Mouse (Mus musculus) heart, embryonic 15.5 days (tissue): ENCODE data around the gene Pitpnm1. TPM values are rescaled to one million over a fixed set of nuclear protein-coding genes. Genes with fewer than 3 reads are reported as not detected.
A peak's percentile ranks its signal among the peaks of the same experiment; 100 is the strongest.

Source experiments
- ATAC-seq: fragments of 200-750 bp; cut with Nextera tagmentation; replicated peaks from 2 replicates; pipeline ENCODE4 v1.8.0; 2017; ENCODE audit warnings: low read depth, moderate TSS enrichment; ENCODE audit not compliant: insufficient number of reproducible peaks, insufficient read depth, low FRiP score
- H3K27ac ChIP-seq: fragments of 300-500 bp; sonication (generic); 2 replicates; pipeline ENCODE4 v1.5.1; 2015; ENCODE audit warnings: mild to moderate bottlenecking, inconsistent platforms
- H3K27me3 ChIP-seq: fragments of 300-500 bp; sonication (generic); 2 replicates; pipeline ENCODE4 v1.6.1; 2015; ENCODE audit warnings: inconsistent platforms
- H3K36me3 ChIP-seq: fragments of 300-500 bp; sonication (generic); 2 replicates; pipeline ENCODE4 v1.6.1; 2015; ENCODE audit warnings: mild to moderate bottlenecking, inconsistent platforms
- H3K4me1 ChIP-seq: fragments of 300-500 bp; sonication (generic); replicated peaks from 2 replicates; pipeline ENCODE4 v1.6.1; 2015; ENCODE audit warnings: inconsistent platforms
- H3K4me2 ChIP-seq: fragments of 300-500 bp; sonication (generic); 2 replicates; pipeline ENCODE4 v1.6.1; 2015; ENCODE audit warnings: inconsistent platforms, mild to moderate bottlenecking, moderate library complexity
- H3K4me3 ChIP-seq: fragments of 300-500 bp; sonication (generic); 2 replicates; pipeline ENCODE4 v1.5.1; 2015; ENCODE audit warnings: mild to moderate bottlenecking, inconsistent platforms
- H3K9ac ChIP-seq: fragments of 300-500 bp; sonication (generic); 2 replicates; pipeline ENCODE4 v1.6.1; 2015; ENCODE audit warnings: mild to moderate bottlenecking, inconsistent platforms
- H3K9me3 ChIP-seq: fragments of 300-500 bp; sonication (generic); replicated peaks from 2 replicates; pipeline ENCODE4 v1.6.1; 2016; ENCODE audit warnings: inconsistent platforms
- WGBS: fragments of 180-500 bp; shearing (Covaris S2); methylation state at CpG from one replicate; pipeline ENCODE4 v1.1.7; 2015; ENCODE audit warnings: mixed read lengths; 5-methylcytosine and 5-hydroxymethylcytosine counted together
- polyA plus RNA-seq: library from polyadenylated mRNA; unstranded; fragments of >200 nt; fragmentation: Nextera tagmentation; extraction: Ambion mirVana; gene quantifications from 2 replicates; pipeline ENCODE4 v1.2.1, GENCODE M21; 2015

Gene Pitpnm1
- polyA plus RNA-seq, 1 experiment from 2014 or later: 17.2 TPM

DNA sequence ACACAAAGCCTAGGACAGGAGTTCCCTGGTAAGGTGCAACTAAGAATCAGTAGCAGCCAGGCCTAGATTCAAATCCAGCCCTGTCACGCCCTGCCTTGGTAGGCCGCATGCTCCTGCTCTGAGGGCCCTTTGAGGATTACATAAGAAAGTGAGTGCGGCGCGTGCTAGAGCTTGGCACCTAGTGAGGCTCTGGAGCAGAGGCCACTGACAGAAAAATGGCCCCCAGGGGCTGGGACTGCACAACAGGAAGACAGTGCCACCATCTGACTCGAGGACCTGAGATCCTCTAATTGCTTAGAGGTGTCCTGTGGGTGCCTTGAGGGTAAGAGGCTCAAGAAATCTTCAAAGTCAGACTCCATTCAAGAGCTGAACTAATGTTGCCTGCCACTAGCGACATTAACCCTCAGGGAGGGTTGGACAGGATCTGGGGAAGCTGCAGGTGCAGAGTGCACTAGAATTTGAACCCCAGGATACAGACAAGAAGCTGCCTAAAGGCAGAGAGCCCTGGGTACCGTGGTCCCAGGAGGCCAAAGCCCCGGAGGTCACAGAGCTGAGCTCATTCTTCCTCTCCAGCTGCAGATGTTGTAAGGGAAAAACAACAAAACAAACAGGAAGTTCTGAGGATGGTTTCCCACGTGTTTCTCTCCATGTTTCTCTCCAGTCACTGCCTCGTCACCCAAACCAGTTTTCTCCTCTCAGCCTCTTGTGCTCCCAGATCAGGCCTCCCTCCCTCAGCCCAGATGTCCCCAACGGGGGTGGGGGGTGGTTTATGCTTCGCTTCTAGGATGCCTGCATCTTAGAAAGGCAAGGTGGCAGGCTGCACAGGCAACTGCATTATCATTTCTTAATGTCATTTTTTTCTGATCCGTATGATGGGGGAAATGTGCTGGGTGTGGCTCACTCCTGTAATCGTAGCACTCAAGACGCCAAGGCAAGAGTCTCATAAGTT is 45.0 kb downstream of the Pitpnm1 start:
- Histone ChIP-seq H3K4me2 (no peak overlapping the region), H3K4me3 (no peak overlapping the region), H3K9ac (no peak overlapping the region), H3K27me3 (no peaks in the 10 kb centered on the region), H3K27ac (0 out of 2 replicates have a peak overlapping the region, but pooled peaks have one; percentile 28), H3K9me3 (no peaks in the 10 kb centered on the region), H3K36me3 (no peaks in the 10 kb centered on the region), H3K4me1 (peaks cover 18% of the 10 kb centered on the region)
- ATAC-seq: no peak
- WGBS: 76% methylated on average over 16 of the region's 16 CpGs

DNA sequence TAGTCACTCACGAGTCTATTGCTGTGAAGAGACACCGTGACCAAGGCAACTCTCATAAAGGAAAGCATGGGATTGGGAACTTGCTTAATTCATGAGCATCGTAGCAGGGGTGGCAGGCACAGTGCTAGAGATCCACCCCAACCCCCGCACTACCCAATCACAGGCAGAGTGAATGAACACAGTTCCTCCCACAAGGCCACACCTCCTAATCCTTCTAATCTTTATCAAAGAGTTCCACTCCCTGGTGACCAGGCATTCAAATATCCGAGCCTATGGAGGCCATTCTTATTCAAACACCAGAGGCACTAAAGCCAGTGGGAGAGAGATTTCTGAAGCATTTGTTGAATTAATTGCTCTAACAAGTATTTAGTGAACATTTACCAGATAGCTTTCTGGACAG is 46.1 kb downstream of the Pitpnm1 start:
- Histone ChIP-seq H3K36me3 (peaks cover 7% of the 10 kb centered on the region), H3K4me1 (peaks cover 27% of the 10 kb centered on the region), H3K27me3 (no peaks in the 10 kb centered on the region), H3K4me2 (no peak overlapping the region), H3K4me3 (no peak overlapping the region), H3K27ac (no peak overlapping the region), H3K9me3 (no peaks in the 10 kb centered on the region), H3K9ac (no peak overlapping the region)
- 90% methylated on average over 5 of the region's 5 CpGs for WGBS
- no peak for ATAC-seq

DNA sequence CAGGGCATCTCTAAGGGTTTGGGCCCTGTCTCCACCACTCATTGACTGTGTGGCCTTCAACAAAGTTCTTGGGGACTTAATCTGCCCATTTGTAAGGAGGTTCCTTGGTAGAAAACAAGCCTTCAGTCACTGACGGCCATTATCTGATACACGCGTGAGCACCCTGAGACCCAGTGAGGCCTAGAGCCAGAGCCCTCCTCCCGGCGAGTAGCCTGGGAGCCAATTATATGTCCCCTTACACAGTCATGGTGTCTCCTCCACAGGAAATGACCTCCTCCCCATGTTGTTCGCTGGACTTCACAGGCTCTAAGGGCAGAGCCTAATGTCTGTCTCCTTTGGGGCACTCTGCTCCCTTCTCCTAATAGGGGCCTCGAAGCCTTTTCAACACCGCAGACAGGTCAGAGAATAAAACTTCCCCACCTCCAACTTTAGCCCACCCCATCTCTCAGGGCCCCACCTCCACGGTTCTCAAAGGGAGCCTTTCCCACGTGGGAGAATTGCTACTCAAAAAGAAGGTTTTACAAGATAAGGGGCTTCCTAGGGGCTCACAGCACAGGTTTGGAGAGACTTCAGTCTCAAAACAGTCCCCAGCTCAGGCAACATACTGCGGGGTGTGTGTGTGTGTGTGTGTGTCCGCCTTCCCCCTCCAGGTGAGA is 46.7 kb downstream of the Pitpnm1 start:
- Histone ChIP-seq H3K4me2 (no peak overlapping the region), H3K9ac (no peak overlapping the region), H3K9me3 (no peaks in the 10 kb centered on the region), H3K27me3 (no peaks in the 10 kb centered on the region), H3K36me3 (peaks cover 12% of the 10 kb centered on the region), H3K27ac (no peak overlapping the region), H3K4me1 (peaks cover 32% of the 10 kb centered on the region), H3K4me3 (no peak overlapping the region)
- 59% methylated on average over 12 of the region's 12 CpGs for WGBS
- no peak for ATAC-seq

DNA sequence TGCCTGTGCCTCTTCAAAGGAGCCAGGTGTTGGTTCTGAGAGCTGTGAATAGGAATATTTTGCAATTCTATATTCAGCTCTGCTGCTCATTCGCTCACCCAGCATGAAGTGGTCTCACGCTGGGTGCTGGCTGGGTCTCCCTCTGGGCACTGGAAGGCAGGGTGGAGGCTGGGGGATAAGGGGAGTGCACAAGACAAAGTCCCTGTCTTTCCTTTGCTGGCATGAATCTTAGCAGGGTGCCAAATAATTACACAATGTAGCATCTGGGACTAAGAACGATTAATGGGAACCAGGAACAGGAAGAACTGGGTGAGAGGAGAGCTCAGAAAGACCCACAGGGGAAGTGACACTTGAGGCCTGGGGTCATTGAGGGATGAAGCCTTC is 47.2 kb downstream of the Pitpnm1 start:
- Histone ChIP-seq H3K4me3 (no peak overlapping the region), H3K27me3 (no peaks in the 10 kb centered on the region), H3K4me2 (no peak overlapping the region), H3K36me3 (peaks cover 12% of the 10 kb centered on the region), H3K4me1 (peaks cover 35% of the 10 kb centered on the region), H3K27ac (no peak overlapping the region), H3K9me3 (no peaks in the 10 kb centered on the region), H3K9ac (no peak overlapping the region)
- WGBS: 51% methylated on average over 3 of the region's 3 CpGs
- ATAC-seq: no peak

DNA sequence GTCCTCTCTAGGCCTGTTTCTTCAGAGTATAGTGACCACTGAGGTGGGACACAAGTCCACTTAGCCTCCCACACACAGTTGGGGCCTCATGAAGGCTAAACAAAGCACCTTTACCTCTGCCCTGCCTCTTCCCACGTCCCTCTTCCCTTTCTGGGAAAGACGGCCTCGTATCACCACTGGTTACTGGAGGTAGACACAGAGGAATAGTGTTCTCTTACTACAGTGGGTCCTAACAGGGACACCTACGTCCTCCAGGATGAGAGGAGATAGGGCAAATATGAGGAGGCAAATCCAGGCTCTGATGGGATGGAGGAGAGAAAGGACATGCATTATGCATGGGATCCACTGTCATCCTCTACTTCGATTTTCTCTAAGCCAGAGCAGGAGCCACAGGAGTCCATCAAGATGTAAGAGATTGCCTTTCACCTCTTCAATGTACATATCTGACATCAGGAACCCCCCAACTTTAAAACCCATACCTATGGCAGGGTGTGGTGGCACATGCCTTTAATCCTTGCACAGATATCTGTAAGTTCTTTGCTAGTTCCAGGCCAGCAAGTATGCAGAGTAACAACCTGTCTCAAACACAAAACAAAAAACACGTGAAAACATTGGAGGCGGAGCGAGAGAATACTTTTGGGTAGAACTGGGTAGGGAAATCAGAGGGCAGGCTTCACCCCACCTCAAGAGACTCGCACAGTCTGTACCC is 48.1 kb downstream of the Pitpnm1 start:
- peak overlapping the region; percentile 81 for H3K4me2 ChIP-seq
- no peaks in the 10 kb centered on the region for H3K9me3 ChIP-seq
- peak overlapping the region; percentile 83 for H3K27ac ChIP-seq
- H3K9ac ChIP-seq: peak overlapping the region; percentile 44
- H3K4me3 ChIP-seq: peak overlapping the region; percentile 94
- H3K36me3 ChIP-seq: peaks cover 12% of the 10 kb centered on the region
- peaks cover 38% of the 10 kb centered on the region for H3K4me1 ChIP-seq
- 41% methylated on average over 9 of the region's 9 CpGs for WGBS
- H3K27me3 ChIP-seq: no peaks in the 10 kb centered on the region
- 0 out of 2 replicates have a peak, but pooled peaks have one; percentile 1 for ATAC-seq

DNA sequence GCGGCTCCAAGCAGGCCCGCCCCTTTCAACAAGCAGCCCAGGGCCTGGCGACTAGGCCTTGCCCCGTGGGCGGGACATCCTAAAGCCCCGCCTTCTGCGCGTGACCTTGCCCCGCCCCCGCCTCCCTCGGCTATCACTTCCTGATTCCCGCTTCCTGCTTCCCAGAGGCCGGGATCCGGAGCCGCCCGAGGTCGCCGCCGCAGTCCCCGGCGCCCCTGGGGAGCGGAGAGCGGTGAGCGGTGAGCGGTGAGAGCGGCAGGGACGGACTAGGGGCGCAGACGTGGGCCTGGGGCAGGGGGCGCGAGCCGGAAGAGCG is 48.7 kb downstream of the Pitpnm1 start, which contains the start of gene Coro1b:
Coro1b (plus strand) TSS at position 129 of the 316 bp plus-strand sequence.
- ATAC-seq: peak; percentile 95
- peak within 1 kb of the TSS; percentile 81 for H3K4me2 ChIP-seq
- under 1% methylated on average over 27 of the region's 33 CpGs for WGBS
- no peaks in the 10 kb centered on the region for H3K9me3 ChIP-seq
- no peaks in the 10 kb centered on the region for H3K27me3 ChIP-seq
- peak within 1 kb of the TSS; percentile 96 for H3K9ac ChIP-seq
- H3K36me3 ChIP-seq: peaks cover 16% of the 10 kb centered on the region
- peaks cover 41% of the 10 kb centered on the region for H3K4me1 ChIP-seq
- peak within 1 kb of the TSS; percentile 83 for H3K27ac ChIP-seq
- H3K4me3 ChIP-seq: peak within 1 kb of the TSS; percentile 94

DNA sequence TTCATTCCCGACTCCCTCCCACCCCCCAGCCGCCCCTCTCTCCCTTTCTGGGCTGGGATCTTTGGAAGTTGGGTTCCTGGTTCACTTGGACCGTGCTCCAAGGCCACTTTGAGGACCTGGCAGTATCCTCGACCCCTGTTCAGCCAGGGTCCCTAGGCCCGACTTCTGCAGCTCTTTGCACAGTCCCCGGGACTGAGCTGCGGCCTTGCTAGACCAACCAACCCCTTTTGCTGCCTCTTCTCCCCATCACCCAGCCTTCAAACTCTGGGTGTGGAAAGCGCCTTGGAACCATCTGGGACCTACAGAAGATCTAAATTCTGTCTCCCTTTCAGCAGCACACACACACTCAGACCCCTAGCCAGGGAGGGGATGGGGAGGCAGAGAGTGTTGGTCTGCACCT is 49.0 kb downstream of the Pitpnm1 start:
- Histone ChIP-seq H3K9ac (peak overlapping the region; percentile 96), H3K27me3 (no peaks in the 10 kb centered on the region), H3K36me3 (peaks cover 20% of the 10 kb centered on the region), H3K4me2 (peak overlapping the region; percentile 81), H3K4me3 (peak overlapping the region; percentile 94), H3K9me3 (no peaks in the 10 kb centered on the region), H3K4me1 (peaks cover 44% of the 10 kb centered on the region), H3K27ac (peak overlapping the region; percentile 83)
- WGBS: 2% methylated on average over 8 of the region's 8 CpGs
- ATAC-seq: 0 out of 2 replicates have a peak, but pooled peaks have one; percentile 17

DNA sequence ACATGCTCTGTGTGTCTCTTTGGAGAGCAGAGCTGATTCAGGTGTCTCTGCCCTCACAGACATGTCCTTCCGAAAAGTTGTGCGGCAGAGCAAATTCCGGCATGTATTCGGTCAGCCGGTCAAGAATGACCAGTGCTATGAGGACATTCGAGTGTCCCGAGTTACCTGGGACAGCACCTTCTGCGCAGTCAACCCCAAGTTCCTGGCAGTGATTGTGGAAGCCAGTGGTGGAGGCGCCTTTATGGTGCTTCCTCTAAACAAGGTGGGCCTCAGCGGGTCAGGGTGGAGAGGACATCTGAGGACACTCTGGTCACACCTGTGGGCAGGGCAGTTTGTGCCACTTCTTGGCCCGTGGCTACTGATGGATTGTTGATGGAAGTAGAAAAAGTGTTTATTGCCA is 49.5 kb downstream of the Pitpnm1 start:
- Histone ChIP-seq H3K36me3 (peaks cover 21% of the 10 kb centered on the region), H3K4me1 (peaks cover 44% of the 10 kb centered on the region), H3K9ac (peak overlapping the region; percentile 96), H3K4me3 (peak overlapping the region; percentile 94), H3K4me2 (peak overlapping the region; percentile 81), H3K27ac (peak overlapping the region; percentile 83), H3K9me3 (no peaks in the 10 kb centered on the region), H3K27me3 (no peaks in the 10 kb centered on the region)
- 80% methylated on average over 11 of the region's 11 CpGs for WGBS
- no peak for ATAC-seq

DNA sequence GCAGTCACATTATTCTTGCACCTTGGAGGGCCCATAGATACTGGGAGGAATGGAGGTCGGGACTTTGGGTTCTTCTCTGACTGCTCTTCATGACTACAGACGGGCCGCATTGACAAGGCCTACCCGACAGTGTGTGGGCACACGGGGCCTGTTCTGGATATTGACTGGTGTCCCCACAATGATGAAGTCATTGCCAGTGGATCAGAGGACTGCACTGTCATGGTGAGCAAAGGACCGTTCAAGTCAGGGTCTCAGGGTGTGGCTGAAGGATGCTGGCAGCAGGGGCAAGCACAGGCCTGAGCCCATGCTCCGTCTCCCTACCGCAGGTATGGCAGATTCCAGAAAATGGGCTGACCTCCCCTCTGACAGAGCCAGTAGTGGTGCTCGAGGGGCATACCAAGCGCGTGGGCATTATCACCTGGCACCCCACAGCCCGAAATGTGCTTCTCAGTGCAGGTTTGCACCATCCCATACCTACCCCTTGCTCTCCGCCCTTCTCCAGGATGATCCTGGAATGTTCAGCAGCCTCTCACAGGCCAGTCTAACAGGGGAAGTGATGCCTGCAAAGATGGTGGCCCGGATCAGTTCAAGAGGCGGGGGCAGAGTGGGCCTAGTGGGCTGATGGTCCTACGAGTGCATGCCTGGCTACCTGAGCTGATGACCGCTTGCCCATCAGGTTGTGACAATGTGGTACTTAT is 50.1 kb downstream of the Pitpnm1 start:
- WGBS: 90% methylated on average over 17 of the region's 17 CpGs
- Histone ChIP-seq H3K9ac (no peak overlapping the region; the same call in 1 of the 2 replicates), H3K27me3 (no peaks in the 10 kb centered on the region), H3K4me2 (peak overlapping the region; percentile 81), H3K4me1 (peaks cover 44% of the 10 kb centered on the region), H3K4me3 (peak overlapping the region; percentile 94), H3K36me3 (peaks cover 21% of the 10 kb centered on the region), H3K27ac (no peak overlapping the region), H3K9me3 (no peaks in the 10 kb centered on the region)
- no peak for ATAC-seq

DNA sequence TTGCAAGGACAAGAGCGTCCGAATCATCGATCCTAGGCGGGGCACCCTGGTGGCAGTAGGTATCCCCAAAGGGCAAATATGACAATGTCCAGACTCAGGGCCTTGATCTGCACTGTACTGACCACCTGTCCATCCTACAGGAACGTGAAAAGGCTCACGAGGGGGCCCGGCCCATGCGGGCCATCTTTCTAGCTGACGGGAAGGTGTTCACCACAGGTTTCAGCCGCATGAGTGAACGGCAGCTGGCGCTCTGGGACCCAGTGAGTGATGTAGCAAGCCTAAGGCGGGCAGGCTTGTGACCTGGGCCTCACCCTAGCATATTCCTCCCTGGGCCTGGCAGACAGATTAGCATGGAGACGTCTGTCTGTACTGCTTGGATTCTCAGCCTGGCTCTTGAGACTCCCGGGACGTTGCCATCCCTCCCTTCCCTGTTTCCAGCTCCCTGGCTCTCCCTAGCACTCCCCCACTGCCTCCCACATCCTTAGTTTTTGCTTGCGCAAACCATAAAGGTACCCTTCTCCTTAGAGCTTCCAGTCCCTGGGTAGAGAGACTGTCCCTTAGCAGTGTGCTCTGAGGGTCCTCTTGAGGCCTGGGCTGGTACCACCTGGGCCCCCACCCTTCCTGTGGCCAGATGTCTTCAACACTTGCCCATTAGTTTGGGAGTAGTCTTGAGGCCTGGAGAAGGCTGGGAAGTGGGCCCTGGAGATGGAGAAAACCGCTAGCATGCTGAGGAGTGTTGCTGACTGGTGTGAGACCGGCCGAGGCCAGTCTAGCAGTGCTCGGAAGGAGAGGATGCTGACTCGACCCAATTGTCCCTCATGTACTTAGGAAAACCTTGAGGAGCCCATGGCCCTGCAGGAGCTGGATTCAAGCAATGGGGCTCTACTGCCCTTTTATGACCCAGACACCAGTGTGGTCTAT is 51.0 kb downstream of the Pitpnm1 start:
- Histone ChIP-seq H3K27me3 (no peaks in the 10 kb centered on the region), H3K4me2 (no peak overlapping the region), H3K36me3 (peaks cover 23% of the 10 kb centered on the region), H3K4me1 (peaks cover 44% of the 10 kb centered on the region), H3K9ac (no peak overlapping the region), H3K27ac (no peak overlapping the region), H3K9me3 (no peaks in the 10 kb centered on the region), H3K4me3 (no peak overlapping the region)
- 87% methylated on average over 22 of the region's 22 CpGs for WGBS
- no peak for ATAC-seq
